Mouse (Mus musculus): ENCODE results near the gene Stox2. TPM values are rescaled to one million over a fixed set of nuclear protein-coding genes. Genes with fewer than 3 reads are reported as not detected.

Gene Stox2
- polyA plus RNA-seq, 1 experiment from 2014 or later: 18.5 TPM

DNA sequence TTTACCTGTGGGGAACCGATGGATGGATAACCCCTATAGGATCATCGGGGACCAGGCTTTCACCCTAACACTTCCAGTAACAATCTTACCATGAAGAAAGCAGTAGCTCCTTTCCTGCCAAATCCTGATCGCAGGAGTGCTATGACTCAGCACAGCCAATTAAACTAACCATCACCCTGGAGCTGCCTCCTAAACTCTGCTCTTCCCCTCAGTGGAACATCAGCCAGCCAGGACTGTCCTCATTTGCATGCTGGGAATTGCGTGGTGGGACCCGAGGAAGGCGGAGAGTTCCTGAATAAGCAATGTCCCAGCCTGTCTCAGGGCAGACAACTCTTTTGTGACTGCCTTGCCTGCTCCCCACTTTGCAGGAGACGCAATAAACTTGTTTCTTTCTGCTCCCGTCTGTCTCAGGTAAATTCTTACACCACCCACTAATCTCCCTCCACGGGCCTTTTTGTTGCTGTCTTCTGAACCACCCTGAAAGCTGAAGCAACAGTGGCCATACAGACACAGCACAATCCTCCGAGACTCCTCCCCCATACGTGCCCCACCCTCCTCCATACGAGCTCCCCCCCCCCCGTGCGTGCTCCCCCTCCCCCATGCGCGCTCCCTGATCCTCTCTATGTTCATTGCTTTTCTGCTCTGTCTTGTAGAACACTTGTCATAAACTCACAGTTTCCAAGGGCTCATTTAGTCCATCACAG, 121.9 kb downstream of the Stox2 start:
- Histone ChIP-seq H3K4me1 (ENCODE audit: control insufficient read depth, insufficient read depth, low read length) (no peaks in the 10 kb centered on the region), H3K27me3 (ENCODE audit: control insufficient read depth, insufficient read depth, low read length) (no peaks in the 10 kb centered on the region), H3K36me3 (ENCODE audit: control insufficient read depth, insufficient read depth, low read length) (no peaks in the 10 kb centered on the region), H3K9me3 (ENCODE audit: control insufficient read depth, low read length) (no peaks in the 10 kb centered on the region), H3K4me2 (ENCODE audit: low read depth, severe bottlenecking) (no peak overlapping the region), H3K9ac (ENCODE audit: low read length) (no peak overlapping the region), H3K4me3 (ENCODE audit: low read depth, low read length) (no peak overlapping the region), H3K27ac (replicated peaks; ENCODE audit: low read depth, low read length) (no peak overlapping the region)
- ATAC-seq (ENCODE audit: insufficient number of reproducible peaks, low FRiP score, low TSS enrichment, low read depth): no peak
- WGBS: 35% methylated on average over 16 of the region's 16 CpGs
- DNase-seq (ENCODE audit: low spot score): no peak

DNA sequence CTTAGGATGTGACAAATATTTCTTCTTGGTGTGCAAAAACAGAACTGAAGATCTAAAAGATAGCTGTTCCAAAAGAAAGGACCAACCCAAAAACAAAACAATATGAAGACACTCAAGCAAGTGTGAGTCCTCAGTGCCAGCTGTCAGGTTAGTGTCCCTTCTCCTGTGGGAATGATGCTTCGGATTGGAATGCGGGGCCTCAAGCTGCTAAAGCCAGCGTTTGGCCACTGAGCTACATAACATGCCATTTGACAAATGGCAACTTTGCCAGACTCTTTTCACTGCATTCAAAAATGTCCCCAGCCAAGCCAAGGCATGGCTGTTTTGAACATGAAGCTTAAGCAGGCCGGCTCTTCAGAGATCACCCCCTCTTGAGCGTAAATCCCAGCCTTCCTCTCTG, 124.9 kb downstream of the Stox2 start:
- 28% methylated on average over 5 of the region's 5 CpGs for WGBS
- Histone ChIP-seq H3K4me1 (ENCODE audit: control insufficient read depth, insufficient read depth, low read length) (no peaks in the 10 kb centered on the region), H3K36me3 (ENCODE audit: control insufficient read depth, insufficient read depth, low read length) (no peaks in the 10 kb centered on the region), H3K9me3 (ENCODE audit: control insufficient read depth, low read length) (no peaks in the 10 kb centered on the region), H3K27me3 (ENCODE audit: control insufficient read depth, insufficient read depth, low read length) (no peaks in the 10 kb centered on the region), H3K27ac (replicated peaks; ENCODE audit: low read depth, low read length) (no peak overlapping the region), H3K4me2 (ENCODE audit: low read depth, severe bottlenecking) (no peak overlapping the region), H3K9ac (ENCODE audit: low read length) (no peak overlapping the region), H3K4me3 (ENCODE audit: low read depth, low read length) (no peak overlapping the region)
- DNase-seq (ENCODE audit: low spot score) (no peak), ATAC-seq (ENCODE audit: insufficient number of reproducible peaks, low FRiP score, low TSS enrichment, low read depth) (no peak)

DNA sequence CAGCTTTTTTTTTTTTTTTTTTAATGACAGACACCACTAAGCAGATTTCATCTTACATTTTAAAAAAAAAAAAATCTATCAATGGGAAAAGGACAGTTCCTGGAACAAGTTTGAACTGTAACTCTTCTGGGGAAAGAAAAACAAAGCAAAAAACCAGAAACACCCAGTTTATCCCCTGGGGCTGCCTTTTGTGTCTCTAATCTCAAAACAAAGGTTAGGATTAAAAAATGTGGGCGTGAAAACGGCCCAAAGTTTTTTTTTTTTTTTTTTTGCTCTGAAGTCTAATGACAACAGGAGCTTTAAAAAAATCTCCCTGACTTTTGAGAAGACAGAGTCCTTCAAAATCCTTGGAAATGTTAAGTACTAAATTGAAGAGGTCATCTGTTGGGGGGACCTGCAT, 125.5 kb downstream of the Stox2 start:
- Histone ChIP-seq H3K4me1 (ENCODE audit: control insufficient read depth, insufficient read depth, low read length) (no peaks in the 10 kb centered on the region), H3K36me3 (ENCODE audit: control insufficient read depth, insufficient read depth, low read length) (no peaks in the 10 kb centered on the region), H3K27ac (replicated peaks; ENCODE audit: low read depth, low read length) (no peak overlapping the region), H3K4me2 (ENCODE audit: low read depth, severe bottlenecking) (no peak overlapping the region), H3K27me3 (ENCODE audit: control insufficient read depth, insufficient read depth, low read length) (no peaks in the 10 kb centered on the region), H3K9ac (ENCODE audit: low read length) (no peak overlapping the region), H3K9me3 (ENCODE audit: control insufficient read depth, low read length) (no peaks in the 10 kb centered on the region), H3K4me3 (ENCODE audit: low read depth, low read length) (no peak overlapping the region)
- WGBS: 48% methylated on average over 2 of the region's 2 CpGs
- DNase-seq (ENCODE audit: low spot score) (no peak), ATAC-seq (ENCODE audit: insufficient number of reproducible peaks, low FRiP score, low TSS enrichment, low read depth) (no peak)

DNA sequence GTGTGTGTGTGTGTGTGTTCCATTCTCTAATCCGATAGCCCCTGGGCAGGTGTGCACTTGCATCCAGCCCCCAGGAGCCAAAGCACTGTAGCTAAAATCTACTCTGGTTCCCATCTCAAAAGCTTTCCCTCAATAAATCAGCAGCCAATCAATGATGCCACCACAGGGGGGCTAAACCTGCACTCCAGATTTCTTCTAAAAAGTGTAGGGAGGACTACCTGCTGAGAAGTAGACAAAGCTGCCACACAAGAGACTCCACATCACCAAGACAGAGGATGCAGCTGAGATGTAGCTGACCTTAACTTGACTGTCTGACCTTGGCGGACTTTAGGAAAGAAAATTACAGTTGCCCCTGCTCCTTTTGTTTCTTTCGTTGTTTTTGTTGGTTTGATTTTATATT, 127.7 kb downstream of the Stox2 start:
- Histone ChIP-seq H3K4me2 (ENCODE audit: low read depth, severe bottlenecking) (no peak overlapping the region), H3K4me1 (ENCODE audit: control insufficient read depth, insufficient read depth, low read length) (no peaks in the 10 kb centered on the region), H3K27me3 (ENCODE audit: control insufficient read depth, insufficient read depth, low read length) (no peaks in the 10 kb centered on the region), H3K9me3 (ENCODE audit: control insufficient read depth, low read length) (no peaks in the 10 kb centered on the region), H3K27ac (replicated peaks; ENCODE audit: low read depth, low read length) (no peak overlapping the region), H3K4me3 (ENCODE audit: low read depth, low read length) (no peak overlapping the region), H3K36me3 (ENCODE audit: control insufficient read depth, insufficient read depth, low read length) (no peaks in the 10 kb centered on the region), H3K9ac (ENCODE audit: low read length) (no peak overlapping the region)
- ATAC-seq (ENCODE audit: insufficient number of reproducible peaks, low FRiP score, low TSS enrichment, low read depth): no peak
- 79% methylated on average over 3 of the region's 3 CpGs for WGBS
- DNase-seq (ENCODE audit: low spot score): no peak

DNA sequence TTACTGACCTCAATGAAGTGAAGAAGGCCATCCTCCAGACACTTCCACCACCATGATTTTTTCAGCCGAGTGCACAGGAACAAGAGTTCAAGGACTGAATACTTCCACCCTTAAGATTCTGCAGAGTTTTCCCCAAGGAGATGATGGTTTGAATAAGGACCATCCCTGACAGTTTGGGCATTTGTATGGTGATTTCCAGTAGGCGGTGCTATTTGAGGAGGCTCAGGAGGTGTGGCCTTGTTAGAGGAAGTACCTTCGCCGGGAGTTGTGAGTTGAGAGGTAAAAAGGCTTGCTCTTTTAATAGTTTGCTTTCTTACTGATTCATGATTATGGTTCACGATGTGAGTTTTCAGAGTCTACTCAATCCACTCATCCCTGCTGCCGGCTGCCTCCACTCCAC, 138.0 kb downstream of the Stox2 start:
- Histone ChIP-seq H3K27me3 (ENCODE audit: control insufficient read depth, insufficient read depth, low read length) (no peaks in the 10 kb centered on the region), H3K4me3 (ENCODE audit: low read depth, low read length) (no peak overlapping the region), H3K4me1 (ENCODE audit: control insufficient read depth, insufficient read depth, low read length) (no peaks in the 10 kb centered on the region), H3K4me2 (ENCODE audit: low read depth, severe bottlenecking) (no peak overlapping the region), H3K9me3 (ENCODE audit: control insufficient read depth, low read length) (no peaks in the 10 kb centered on the region), H3K36me3 (ENCODE audit: control insufficient read depth, insufficient read depth, low read length) (no peaks in the 10 kb centered on the region), H3K27ac (replicated peaks; ENCODE audit: low read depth, low read length) (no peak overlapping the region), H3K9ac (ENCODE audit: low read length) (no peak overlapping the region)
- no peak for ATAC-seq (ENCODE audit: insufficient number of reproducible peaks, low FRiP score, low TSS enrichment, low read depth)
- WGBS: 90% methylated on average over 6 of the region's 6 CpGs
- no peak for DNase-seq (ENCODE audit: low spot score)

DNA sequence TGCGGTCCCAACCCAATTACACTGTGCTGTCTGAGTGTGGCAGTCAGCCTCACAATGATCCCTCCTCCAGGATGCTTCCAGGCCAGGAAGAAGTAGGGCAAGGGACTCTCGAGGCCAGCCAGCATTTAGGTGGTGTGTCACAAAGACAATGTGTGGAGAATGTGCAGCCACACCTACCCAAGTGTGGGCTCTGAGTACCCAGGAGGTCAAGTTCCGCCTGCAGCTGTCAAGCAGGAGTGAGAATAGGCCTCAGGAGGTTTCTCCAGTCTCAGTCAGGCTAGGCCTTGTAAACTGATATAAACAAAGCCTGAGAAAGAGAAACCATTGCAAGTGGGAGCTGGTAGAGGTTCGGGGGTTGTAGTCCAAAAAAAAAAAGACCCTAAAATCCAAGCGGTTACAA, 139.8 kb downstream of the Stox2 start:
- no peak overlapping the region for H3K9ac ChIP-seq (ENCODE audit: low read length)
- WGBS: 74% methylated on average over 5 of the region's 5 CpGs
- no peak for ATAC-seq (ENCODE audit: insufficient number of reproducible peaks, low FRiP score, low TSS enrichment, low read depth)

DNA sequence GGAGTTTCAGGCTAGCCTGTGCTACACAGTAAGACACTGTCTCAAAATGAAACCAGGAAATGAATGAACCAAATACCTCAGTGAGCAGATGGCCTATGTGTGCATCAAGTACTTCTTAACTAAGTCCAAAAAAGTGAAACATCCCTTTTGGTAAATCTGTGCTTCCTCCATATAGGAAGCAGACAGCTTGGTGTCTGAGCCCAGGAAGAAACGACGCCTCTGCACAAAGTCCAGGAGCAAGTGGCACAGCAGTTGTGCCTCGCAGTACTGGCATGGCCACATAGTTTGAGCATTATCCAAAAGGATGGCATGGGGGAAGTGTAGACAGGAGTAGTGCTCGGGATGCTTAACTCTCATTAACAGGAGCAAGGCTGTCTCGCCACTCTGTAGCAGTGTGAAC, 140.3 kb downstream of the Stox2 start:
- Histone ChIP-seq H3K27ac (replicated peaks; ENCODE audit: low read depth, low read length) (no peak overlapping the region), H3K9ac (ENCODE audit: low read length) (no peak overlapping the region)

More for the DNA sequence above, 139.8 kb downstream of the Stox2 start:
- DNase-seq (ENCODE audit: low spot score): no peak
- Histone ChIP-seq H3K4me3 (ENCODE audit: low read depth, low read length) (no peak overlapping the region), H3K27me3 (ENCODE audit: control insufficient read depth, insufficient read depth, low read length) (no peaks in the 10 kb centered on the region), H3K4me1 (ENCODE audit: control insufficient read depth, insufficient read depth, low read length) (no peaks in the 10 kb centered on the region), H3K9me3 (ENCODE audit: control insufficient read depth, low read length) (no peaks in the 10 kb centered on the region), H3K4me2 (ENCODE audit: low read depth, severe bottlenecking) (no peak overlapping the region), H3K27ac (replicated peaks; ENCODE audit: low read depth, low read length) (no peak overlapping the region; the same call in 1 of the 2 replicates), H3K36me3 (ENCODE audit: control insufficient read depth, insufficient read depth, low read length) (no peaks in the 10 kb centered on the region)

DNA sequence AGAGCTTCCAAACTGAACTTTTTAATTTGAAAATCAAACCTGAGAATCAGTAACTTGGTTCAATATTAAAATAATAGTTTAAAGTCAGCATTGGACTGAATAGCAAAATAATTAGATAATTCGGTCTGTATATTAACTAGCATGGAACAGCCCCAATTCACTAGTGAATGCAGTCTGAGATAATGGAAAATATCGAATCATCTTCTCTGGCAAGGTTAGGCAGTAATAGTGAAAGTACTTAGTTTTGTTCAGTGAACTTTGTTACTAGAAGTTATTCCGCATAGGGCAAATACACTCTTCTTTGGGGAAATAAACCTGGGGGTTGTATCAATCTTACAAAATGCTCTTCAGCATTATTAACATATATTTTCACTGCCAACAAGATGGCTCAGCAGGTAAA, 147.7 kb downstream of the Stox2 start:
- 95% methylated on average over 3 of the region's 3 CpGs for WGBS
- Histone ChIP-seq H3K27ac (replicated peaks; ENCODE audit: low read depth, low read length) (no peak overlapping the region), H3K4me2 (ENCODE audit: low read depth, severe bottlenecking) (no peak overlapping the region), H3K9ac (ENCODE audit: low read length) (no peak overlapping the region), H3K27me3 (ENCODE audit: control insufficient read depth, insufficient read depth, low read length) (no peaks in the 10 kb centered on the region), H3K4me1 (ENCODE audit: control insufficient read depth, insufficient read depth, low read length) (no peaks in the 10 kb centered on the region), H3K9me3 (ENCODE audit: control insufficient read depth, low read length) (no peaks in the 10 kb centered on the region), H3K4me3 (ENCODE audit: low read depth, low read length) (no peak overlapping the region), H3K36me3 (ENCODE audit: control insufficient read depth, insufficient read depth, low read length) (no peaks in the 10 kb centered on the region)
- ATAC-seq (ENCODE audit: insufficient number of reproducible peaks, low FRiP score, low TSS enrichment, low read depth): no peak
- DNase-seq (ENCODE audit: low spot score): no peak

More for the DNA sequence above, 140.3 kb downstream of the Stox2 start:
- DNase-seq (ENCODE audit: low spot score) (no peak), ATAC-seq (ENCODE audit: insufficient number of reproducible peaks, low FRiP score, low TSS enrichment, low read depth) (no peak)
- Histone ChIP-seq H3K4me1 (ENCODE audit: control insufficient read depth, insufficient read depth, low read length) (no peaks in the 10 kb centered on the region), H3K9me3 (ENCODE audit: control insufficient read depth, low read length) (no peaks in the 10 kb centered on the region), H3K27me3 (ENCODE audit: control insufficient read depth, insufficient read depth, low read length) (no peaks in the 10 kb centered on the region), H3K36me3 (ENCODE audit: control insufficient read depth, insufficient read depth, low read length) (no peaks in the 10 kb centered on the region), H3K4me2 (ENCODE audit: low read depth, severe bottlenecking) (no peak overlapping the region), H3K4me3 (ENCODE audit: low read depth, low read length) (no peak overlapping the region)
- WGBS: 95% methylated on average over 5 of the region's 5 CpGs

DNA sequence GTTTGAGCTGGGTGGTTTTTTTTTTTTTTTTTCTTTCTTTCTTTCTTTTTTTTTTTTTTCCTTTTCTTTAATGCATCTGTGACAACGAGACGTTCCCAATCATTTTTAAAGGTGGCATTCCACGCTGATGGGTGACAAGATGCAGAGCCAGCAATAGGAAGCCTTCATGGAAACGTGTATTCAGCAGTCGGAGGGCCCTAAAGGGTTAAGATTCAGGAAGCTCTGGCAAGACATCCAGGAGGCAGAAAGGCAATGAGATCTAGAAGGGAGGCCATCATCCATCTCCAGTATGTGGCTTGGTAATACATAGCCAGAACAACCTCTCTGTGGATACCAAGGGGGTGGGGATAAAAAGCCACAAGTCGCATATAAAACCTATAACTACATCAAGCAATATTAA, 156.5 kb downstream of the Stox2 start:
- no peaks in the 10 kb centered on the region for H3K36me3 ChIP-seq (ENCODE audit: control insufficient read depth, insufficient read depth, low read length)
- H3K9ac ChIP-seq (ENCODE audit: low read length): peak overlapping the region; percentile 98
- H3K27ac ChIP-seq (replicated peaks; ENCODE audit: low read depth, low read length): no peak overlapping the region
- peaks cover 17% of the 10 kb centered on the region for H3K4me1 ChIP-seq (ENCODE audit: control insufficient read depth, insufficient read depth, low read length)
- ATAC-seq (ENCODE audit: insufficient number of reproducible peaks, low FRiP score, low TSS enrichment, low read depth) (no peak), DNase-seq (ENCODE audit: low spot score) (peak; percentile 36)
- H3K4me2 ChIP-seq (ENCODE audit: low read depth, severe bottlenecking): peak overlapping the region; percentile 73
- H3K27me3 ChIP-seq (ENCODE audit: control insufficient read depth, insufficient read depth, low read length): no peaks in the 10 kb centered on the region
- 9% methylated on average over 6 of the region's 6 CpGs for WGBS
- no peaks in the 10 kb centered on the region for H3K9me3 ChIP-seq (ENCODE audit: control insufficient read depth, low read length)
- peak overlapping the region; percentile 91 for H3K4me3 ChIP-seq (ENCODE audit: low read depth, low read length)

Measured in limb, embryonic 11.5 days (tissue).